Mouse (Mus musculus) retina, postnatal 1 day (tissue): ENCODE data around the gene Setd1b.

Experiments used
- DNase-seq: peaks from one replicate; pipeline ENCODE4 v3.0.0-alpha.2; 2012

The Setd1b gene

DNA sequence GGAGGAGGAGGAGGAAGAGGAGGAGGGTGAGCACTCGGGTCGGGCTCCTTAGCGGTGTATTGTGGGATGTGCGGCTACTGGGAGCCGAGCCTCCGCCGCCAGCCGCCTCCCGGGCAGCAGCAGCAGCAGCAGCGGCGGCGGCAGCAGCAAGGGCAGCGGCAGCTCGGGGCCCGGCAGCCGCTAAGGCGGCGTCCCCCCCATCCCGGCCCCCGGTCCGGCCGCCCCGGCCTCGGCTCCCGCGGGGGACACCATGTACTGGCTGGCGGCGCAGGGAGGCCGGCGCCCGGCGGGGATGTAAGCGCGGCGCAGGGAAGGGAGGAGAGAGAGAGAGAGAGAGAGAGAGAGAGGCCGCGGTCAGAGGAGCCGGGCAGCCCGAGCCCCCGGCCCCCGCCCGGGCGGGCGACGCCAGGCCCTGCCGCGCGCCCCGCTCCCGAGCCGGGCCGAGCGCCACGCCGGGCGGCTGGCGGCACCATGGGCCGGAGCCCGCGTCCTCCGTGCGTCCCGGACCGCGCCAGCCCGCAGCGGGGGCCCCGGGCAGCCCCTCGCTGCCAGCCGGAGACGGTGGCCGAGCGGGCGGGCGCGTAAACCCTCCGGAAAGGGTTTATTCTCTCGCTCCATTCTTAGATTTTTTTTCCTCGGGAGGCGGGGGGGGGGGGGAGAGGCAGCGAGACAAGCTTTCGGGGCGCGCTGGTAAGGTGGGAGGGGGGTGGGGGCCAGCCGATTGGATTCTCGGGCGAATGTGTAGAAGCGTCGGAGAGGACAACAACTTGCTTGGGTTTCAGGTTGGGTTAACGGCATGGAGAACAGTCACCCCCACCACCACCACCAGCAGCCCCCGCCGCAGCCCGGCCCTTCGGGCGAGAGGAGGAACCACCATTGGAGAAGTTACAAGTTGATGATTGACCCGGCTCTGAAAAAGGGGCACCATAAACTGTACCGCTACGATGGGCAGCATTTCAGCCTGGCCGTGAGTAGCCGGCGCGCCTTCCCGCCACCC lies at the start of gene Setd1b:
TSS of gene Setd1b (plus strand) at position 33 of the 997 bp plus-strand sequence.
- DNase-seq = peak; percentile 78

DNA sequence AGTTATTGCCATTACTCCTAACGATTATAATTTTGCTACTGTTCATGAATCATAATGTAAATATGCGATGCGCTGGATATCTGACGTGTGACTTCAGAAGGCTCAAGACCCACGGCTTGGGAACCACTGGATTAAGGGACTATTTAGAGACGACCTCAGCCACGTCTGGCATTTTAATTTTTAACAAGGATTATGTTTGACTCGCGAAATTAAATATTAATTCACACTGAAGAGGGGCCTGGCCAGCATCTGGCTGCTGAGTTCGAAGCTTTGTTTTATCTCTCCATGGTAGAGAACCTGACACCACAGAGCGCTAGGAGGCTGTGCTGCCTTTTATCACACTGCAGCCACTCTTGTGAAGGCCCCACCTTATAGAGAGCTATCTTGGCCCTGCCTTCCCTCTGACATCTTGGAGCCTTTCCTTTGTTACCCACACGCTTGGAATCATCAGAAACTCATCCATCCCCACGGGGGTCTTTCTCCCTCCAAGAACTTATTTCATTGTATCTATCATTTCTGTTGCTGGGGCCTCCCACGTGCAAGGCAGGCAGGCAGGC lies 48.8 kb upstream of the Setd1b start:
- DNase-seq = no peak

DNA sequence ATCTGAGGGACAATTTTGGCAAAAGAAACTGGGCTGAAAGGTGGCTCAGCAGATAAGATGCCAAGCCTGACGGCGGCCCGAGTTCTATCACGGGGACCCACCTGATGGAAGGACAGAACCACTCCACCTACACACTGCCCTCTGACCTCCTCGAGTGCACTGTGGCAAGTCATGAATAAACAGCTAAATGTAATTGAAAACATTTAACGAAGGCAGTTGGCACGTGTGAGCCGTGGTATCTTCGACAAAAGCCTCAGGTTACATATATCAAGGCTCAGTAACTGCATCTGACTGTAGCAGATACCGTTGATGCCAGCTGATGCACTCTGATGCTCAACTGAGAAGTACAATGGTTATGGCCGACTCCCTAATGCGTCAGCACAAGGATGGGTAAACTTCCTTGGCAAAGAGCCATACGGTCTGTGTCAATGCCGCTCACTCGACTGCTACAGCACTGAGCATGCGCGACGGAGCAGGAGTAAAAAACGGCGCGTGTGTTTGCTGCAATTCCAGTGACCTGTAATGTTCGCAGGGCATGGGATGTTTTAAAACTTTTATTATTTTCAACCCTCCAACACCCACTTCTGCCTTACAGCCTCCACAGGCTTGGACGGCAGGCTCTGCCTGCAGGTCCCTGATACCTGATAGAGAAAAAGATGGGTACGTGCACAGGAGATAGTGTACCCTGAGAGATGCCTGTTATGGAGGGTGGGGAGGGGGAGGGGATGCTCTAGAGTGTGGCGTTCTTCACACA lies 47.6 kb upstream of the Setd1b start:
- peak; percentile 70 for DNase-seq

- no peak for DNase-seq
Observed at GRCm38 (mm10) chr5:123096299-123096698, 45.7 kb upstream of the Setd1b start.

- no peak for DNase-seq
Observed at GRCm38 (mm10) chr5:123098487-123098886, 43.5 kb upstream of the Setd1b start.

DNA sequence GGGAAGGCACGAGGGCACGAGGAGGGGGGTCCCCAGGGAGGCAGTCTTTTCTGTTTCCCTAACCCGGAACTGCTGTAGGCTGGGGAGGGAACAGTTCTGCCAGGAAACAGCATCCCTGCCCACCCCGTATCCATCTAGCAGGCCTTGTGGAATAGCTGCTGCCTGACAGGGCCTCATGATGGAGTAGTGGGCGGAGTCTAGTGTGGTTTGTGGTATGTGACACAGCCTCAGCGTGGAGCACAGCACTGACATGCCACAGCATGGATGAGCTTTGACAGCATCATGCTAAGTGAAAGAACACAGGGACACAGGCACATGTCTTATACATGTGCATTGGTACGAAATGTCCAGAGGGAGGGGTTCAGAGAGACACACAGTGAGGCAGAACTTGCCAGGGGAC lies 39.6 kb upstream of the Setd1b start:
- no peak for DNase-seq

GRCm38 (mm10) chr5:123103556-123103955 lies 38.4 kb upstream of the Setd1b start:
- no peak for DNase-seq

DNA sequence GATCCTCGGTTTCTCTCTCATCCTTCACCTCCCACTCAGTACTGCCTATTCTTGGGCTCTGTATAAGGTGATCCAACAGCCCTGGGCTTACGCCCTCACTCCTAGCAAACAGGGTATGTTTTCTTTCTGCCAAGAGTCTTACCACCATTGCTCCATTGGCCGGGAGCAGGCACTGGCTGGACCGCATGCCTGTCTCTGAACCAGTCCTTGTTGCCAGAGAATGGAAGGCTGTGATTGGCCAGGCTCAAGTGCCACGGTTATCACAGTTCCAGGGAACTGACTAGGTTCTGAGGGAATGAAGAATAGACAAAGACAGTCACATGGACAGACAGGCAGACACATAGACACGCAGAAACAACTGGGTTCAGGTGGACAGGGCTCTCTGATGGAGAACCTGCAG lies 37.2 kb upstream of the Setd1b start:
- DNase-seq = no peak

DNA sequence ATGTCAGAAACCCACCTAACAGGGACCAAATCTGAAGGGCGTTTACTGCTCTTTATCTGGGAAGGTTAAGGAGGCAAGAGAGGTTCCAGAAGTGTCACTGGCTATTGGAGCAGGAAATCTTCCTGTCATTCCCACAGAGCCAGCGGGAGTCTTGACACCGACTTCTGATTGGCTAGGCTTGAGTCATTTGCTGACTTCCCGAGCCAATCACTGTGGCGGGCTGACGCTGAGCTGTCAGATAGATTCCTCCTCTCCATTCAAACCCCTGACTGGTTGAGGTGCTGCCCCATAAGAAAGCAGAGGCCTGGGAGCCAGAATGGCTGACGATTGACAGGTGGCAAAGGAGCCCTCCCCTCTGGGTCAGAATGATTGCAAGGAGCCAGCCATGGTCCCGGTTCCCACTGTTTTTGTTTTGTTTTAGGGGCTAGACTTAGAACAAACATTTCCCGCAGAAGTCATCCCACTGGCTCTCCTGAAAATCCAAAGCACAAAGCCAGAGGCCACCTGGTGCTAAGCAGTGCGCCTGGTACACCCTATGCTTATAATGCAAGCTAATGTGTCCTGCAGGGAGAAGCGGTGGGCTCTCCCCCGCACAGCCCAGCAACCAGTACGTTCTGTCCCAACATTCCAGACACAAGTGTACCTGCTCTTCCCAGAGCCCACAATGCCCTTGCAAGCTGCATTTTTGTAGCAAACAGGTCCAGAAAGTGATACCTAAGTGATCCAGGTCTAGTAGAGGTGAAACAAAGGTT lies 32.4 kb upstream of the Setd1b start:
- peak; percentile 87 for DNase-seq

DNA sequence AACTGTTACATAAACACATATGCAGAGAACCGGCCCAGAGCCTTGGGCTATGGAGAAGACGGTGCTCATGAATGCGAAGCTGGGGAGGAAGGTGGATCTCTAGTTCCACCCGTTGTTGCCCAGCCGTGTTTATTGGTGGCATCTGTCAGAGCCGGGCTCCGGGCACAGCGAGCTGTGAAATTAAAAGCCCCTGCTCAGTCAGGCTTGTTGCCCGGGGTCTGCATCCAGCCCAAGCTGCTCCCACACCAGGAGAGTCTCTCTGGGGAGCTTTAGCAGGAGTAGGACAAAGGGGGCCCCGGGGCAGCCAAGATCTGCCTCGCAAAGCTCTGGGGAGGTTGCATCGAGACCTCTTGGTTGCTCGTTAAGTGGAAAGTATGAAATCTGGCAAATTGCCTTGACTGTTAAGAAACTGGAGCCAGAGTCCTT lies 31.7 kb upstream of the Setd1b start:
- peak; percentile 72 for DNase-seq

- no peak for DNase-seq
Observed at GRCm38 (mm10) chr5:123114109-123114508, 27.9 kb upstream of the Setd1b start.

GRCm38 (mm10) chr5:123114924-123115323 lies 27.1 kb upstream of the Setd1b start:
- DNase-seq = peak; percentile 64

- DNase-seq = no peak
Observed at GRCm38 (mm10) chr5:123116080-123116479, 25.9 kb upstream of the Setd1b start.

DNA sequence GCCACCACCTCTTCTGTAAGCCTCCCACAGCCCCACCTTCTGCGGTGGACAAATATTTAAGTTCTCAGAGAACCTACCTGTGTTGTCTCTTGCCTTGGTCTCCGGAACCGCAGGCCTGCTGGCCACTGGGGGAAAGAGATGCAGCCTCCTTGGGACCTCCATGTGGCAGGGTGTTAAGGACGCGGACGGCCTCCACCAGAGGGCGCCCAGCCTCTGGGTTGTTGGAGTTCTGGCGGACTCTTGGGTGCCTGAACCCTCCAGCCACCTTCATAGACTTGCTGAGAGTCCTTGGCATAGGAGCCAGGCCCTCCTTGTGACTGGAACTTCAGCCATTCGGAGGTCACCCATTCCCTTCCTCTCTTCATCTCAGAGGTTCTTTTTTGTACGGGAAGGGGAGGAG lies 24.7 kb upstream of the Setd1b start:
- DNase-seq = peak; percentile 79

DNA sequence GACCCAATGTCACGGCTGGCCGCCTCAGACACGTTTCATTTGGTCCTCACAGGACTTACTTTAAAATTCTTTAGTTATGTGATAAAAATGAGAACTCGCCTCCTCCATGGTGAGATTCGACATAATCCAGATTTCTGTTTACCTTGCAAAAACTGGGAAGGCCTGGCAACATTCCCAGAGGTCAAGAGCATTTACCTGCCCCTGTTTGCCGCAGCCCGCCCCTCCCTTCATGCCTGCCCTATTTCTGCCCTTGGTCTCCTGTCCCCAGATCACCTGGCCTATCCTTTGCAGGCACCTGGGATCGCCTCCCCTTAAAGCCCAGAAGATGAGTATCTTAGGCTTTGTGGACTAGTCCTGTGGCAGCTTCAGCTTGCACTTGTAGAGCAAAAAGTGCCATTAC lies 24.2 kb upstream of the Setd1b start:
- no peak for DNase-seq

GRCm38 (mm10) chr5:123118826-123119225 lies 23.2 kb upstream of the Setd1b start:
- no peak for DNase-seq

DNA sequence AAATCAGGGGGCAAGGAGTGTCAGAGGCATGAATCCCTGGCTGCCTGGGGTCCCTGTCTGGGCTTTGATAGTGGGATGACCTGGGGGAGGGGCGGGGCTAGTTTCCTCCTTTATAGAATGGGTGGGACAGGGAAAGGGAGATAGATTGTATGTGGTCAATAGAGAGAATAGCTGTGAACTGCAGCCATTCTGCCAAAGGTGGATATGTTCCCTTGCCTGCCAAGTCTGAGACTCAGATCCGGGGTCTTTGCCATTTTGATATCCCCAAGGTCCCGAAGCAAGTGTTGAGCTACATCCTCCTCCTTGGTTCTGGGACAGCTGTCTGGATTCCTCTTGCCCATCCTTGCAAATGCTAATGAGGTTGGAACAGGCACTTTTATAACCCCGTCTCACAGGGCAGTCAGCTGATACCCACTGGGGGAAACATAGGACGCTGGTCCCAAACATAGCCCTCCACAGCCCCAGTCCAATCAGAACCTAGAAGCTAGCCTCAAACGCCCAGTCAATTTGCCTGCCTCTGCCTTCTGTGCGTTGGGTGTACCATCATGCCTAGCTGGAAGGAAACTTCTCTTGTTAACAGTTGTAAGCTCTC lies 21.3 kb upstream of the Setd1b start:
- DNase-seq = no peak

- DNase-seq = no peak
Observed at GRCm38 (mm10) chr5:123122181-123122580, 19.8 kb upstream of the Setd1b start.

- no peak for DNase-seq
Observed at GRCm38 (mm10) chr5:123125105-123125504, 16.9 kb upstream of the Setd1b start.

- no peak for DNase-seq
Observed at GRCm38 (mm10) chr5:123125638-123126406, 16.2 kb upstream of the Setd1b start.

DNA sequence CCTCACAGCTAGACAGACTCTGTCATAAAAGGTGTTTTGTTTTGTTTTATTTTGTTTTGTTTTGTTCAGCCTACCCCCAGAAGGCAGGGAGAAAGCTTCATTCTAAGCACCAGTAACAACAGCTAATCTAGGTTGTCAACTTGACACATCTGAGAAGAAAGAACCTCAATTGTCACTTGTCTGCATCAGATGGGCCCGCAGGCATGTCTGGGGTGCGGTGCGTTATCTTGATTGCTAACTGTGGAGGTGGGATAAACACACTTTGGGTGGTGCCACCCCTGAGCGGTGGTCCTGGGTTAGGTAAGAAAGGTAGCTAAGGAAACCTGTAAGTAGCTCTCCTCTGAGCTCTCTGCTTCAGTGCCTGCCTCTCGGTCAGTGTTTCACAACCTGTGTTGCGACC lies 15.0 kb upstream of the Setd1b start:
- no peak for DNase-seq
